17 mouse cellular contexts compared by ENCODE assay signal in the genomic region with DNA sequence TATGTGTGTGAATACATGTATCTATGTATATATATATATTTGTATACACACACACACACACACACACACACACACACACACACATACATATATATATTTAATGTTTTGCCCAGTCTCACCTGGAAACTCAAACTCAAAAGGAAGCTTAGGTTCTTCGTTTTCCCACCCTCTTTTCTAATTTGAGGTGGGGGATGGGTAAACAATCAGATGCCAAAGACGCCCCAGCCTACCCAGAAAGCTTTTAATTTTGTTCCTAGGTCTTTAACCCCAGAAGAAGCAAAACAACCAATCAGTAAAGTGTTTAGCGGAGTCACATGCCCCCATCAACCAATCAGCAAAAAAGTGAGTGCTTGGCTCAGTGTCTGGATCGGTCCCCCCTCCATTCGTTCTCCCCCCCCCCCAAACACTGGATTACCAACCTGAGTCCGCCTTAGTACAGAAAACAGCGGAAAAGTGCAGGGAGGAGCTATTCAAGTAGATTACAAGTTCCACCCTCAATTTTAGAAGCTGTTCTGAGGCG. TPM values are rescaled to one million over a fixed set of nuclear protein-coding genes. Genes with fewer than 3 reads are reported as not detected.
DNase-seq lines count a peak whose midpoint lies in the region; ATAC-seq and TF ChIP-seq lines count a peak whose summit lies in the region.
"Had no signal": no experiment of that assay in that cellular context is flagged by ENCODE, and none has a peak within 500 bp of the region (broad histone marks: within the 10 kb centered on the region; RNA-seq: fewer than 3 reads in every experiment).

No protein-coding gene starts in this region.

- TF ChIP-seq CTCF in kidney, adult 2 months (conservative IDR thresholded peaks at IDR 0.05; ENCODE audit: insufficient read depth, insufficient read length, low read depth, low read length) = no peak

- H3K9ac ChIP-seq in kidney, embryonic 16.5 days (replicated peaks; ENCODE audit: low read length) = 0 out of 2 replicates have a peak overlapping the region, but pooled peaks have one; percentile 2
- no peak overlapping the region for H3K9ac ChIP-seq in hindbrain, embryonic 16.5 days (ENCODE audit: low read depth, low read length)
- no peak overlapping the region for H3K9ac ChIP-seq in stomach, embryonic 14.5 days (replicated peaks; ENCODE audit: low read depth, low read length)
- H3K9ac ChIP-seq in forebrain, embryonic 13.5 days = no peak overlapping the region
- H3K9ac ChIP-seq: liver, embryonic 14.5 days had no signal

- no peaks in the 10 kb centered on the region for H3K9me3 ChIP-seq in kidney, embryonic 16.5 days (ENCODE audit: low read length)
- H3K9me3 ChIP-seq in hindbrain, embryonic 16.5 days (ENCODE audit: control insufficient read depth, low read length) = no peaks in the 10 kb centered on the region
- no peaks in the 10 kb centered on the region for H3K9me3 ChIP-seq in stomach, embryonic 14.5 days (ENCODE audit: control insufficient read depth, low read depth, low read length)
- no peaks in the 10 kb centered on the region for H3K9me3 ChIP-seq in forebrain, embryonic 13.5 days (replicated peaks)
- H3K9me3 ChIP-seq: forebrain, embryonic 10.5 days had no signal

- no peak for TF ChIP-seq POLR2A in kidney, adult 2 months (IDR thresholded peaks at IDR 0.05; ENCODE audit: low read depth, low read length)

- H3K4me3 ChIP-seq in kidney, embryonic 16.5 days (ENCODE audit: low read length) = no peak overlapping the region
- H3K4me3 ChIP-seq in kidney, adult 2 months (ENCODE audit: insufficient read depth, low read depth, low read length) = no peak overlapping the region
- peak overlapping the region; percentile 19 for H3K4me3 ChIP-seq in hindbrain, embryonic 16.5 days (ENCODE audit: low read length)
- H3K4me3 ChIP-seq in stomach, embryonic 14.5 days (ENCODE audit: low read depth, low read length) = no peak overlapping the region
- no peak overlapping the region for H3K4me3 ChIP-seq in forebrain, embryonic 13.5 days
- H3K4me3 ChIP-seq: forebrain, embryonic 10.5 days had no signal

- no peak overlapping the region for H3K27ac ChIP-seq in kidney, embryonic 16.5 days (ENCODE audit: low read length)
- H3K27ac ChIP-seq in kidney, adult 2 months (ENCODE audit: insufficient read depth, low read depth, low read length) = no peak overlapping the region
- no peak overlapping the region for H3K27ac ChIP-seq in hindbrain, embryonic 16.5 days (ENCODE audit: low read depth, low read length)
- H3K27ac ChIP-seq in stomach, embryonic 14.5 days (ENCODE audit: low read length) = no peak overlapping the region
- H3K27ac ChIP-seq in forebrain, embryonic 13.5 days = no peak overlapping the region
- H3K27ac ChIP-seq: forebrain, embryonic 10.5 days; liver, embryonic 14.5 days had no signal

- peak overlapping the region; percentile 38 for H3K4me2 ChIP-seq in kidney, embryonic 16.5 days (replicated peaks; ENCODE audit: low read depth, low read length)
- peak overlapping the region; percentile 38 for H3K4me2 ChIP-seq in hindbrain, embryonic 16.5 days (ENCODE audit: low read length)
- peak overlapping the region; percentile 13 for H3K4me2 ChIP-seq in stomach, embryonic 14.5 days (replicated peaks; ENCODE audit: low read depth, low read length)
- no peak overlapping the region for H3K4me2 ChIP-seq in forebrain, embryonic 13.5 days
- H3K4me2 ChIP-seq: heart, embryonic 11.5 days had no signal

- whole genome bisulfite sequencing in kidney, embryonic 16.5 days = 23% methylated on average over 8 of the region's 8 CpGs
- 53% methylated on average over 8 of the region's 8 CpGs for WGBS in kidney, adult 2 months
- 2% methylated on average over 8 of the region's 8 CpGs for WGBS in hindbrain, embryonic 16.5 days
- 10% methylated on average over 8 of the region's 8 CpGs for WGBS in stomach, embryonic 14.5 days
- under 1% methylated on average over 8 of the region's 8 CpGs for WGBS in forebrain, embryonic 13.5 days

- peaks cover 42% of the 10 kb centered on the region for H3K27me3 ChIP-seq in kidney, embryonic 16.5 days (ENCODE audit: insufficient read depth, low read length)
- no peaks in the 10 kb centered on the region for H3K27me3 ChIP-seq in kidney, adult 2 months (replicated peaks; ENCODE audit: control insufficient read depth, insufficient read depth, low read length)
- H3K27me3 ChIP-seq in hindbrain, embryonic 16.5 days (replicated peaks; ENCODE audit: control insufficient read depth, insufficient read depth, low read length) = peaks cover 65% of the 10 kb centered on the region
- peaks cover 5% of the 10 kb centered on the region; the same call in 1 of the 2 replicates for H3K27me3 ChIP-seq in stomach, embryonic 14.5 days (ENCODE audit: control insufficient read depth, insufficient read depth, low read length)
- H3K27me3 ChIP-seq in forebrain, embryonic 13.5 days = peaks cover 100% of the 10 kb centered on the region
- H3K27me3 ChIP-seq: Patski had no signal

- DNase-seq in kidney, adult 2 months = no peak
- peak; percentile 79 for DNase-seq in MEL-GATA-1-ER (ENCODE audit: extremely low read depth, low read depth)
- no peak for DNase-seq in spleen, adult 18-20 months
- DNase-seq: cerebellum, adult 18-20 months; heart, postnatal 36 days; kidney, adult 9 months; lung, postnatal 10 days; right cerebral cortex, postnatal 4 days had no signal

- H3K4me1 ChIP-seq in kidney, embryonic 16.5 days (ENCODE audit: insufficient read depth, low read length) = peaks cover 64% of the 10 kb centered on the region
- no peaks in the 10 kb centered on the region; the same call in 1 of the 2 replicates for H3K4me1 ChIP-seq in kidney, adult 2 months (ENCODE audit: control insufficient read depth, insufficient read depth, low read length)
- H3K4me1 ChIP-seq in hindbrain, embryonic 16.5 days (ENCODE audit: control insufficient read depth, insufficient read depth, low read depth, low read length) = no peaks in the 10 kb centered on the region
- H3K4me1 ChIP-seq in stomach, embryonic 14.5 days (ENCODE audit: control insufficient read depth, insufficient read depth, low read length) = peaks cover 6% of the 10 kb centered on the region; the same call in 1 of the 2 replicates
- H3K4me1 ChIP-seq in forebrain, embryonic 13.5 days = no peaks in the 10 kb centered on the region
- H3K4me1 ChIP-seq: forebrain, embryonic 10.5 days had no signal

- H3K36me3 ChIP-seq in kidney, embryonic 16.5 days (ENCODE audit: insufficient read depth, low read length) = no peaks in the 10 kb centered on the region
- no peaks in the 10 kb centered on the region for H3K36me3 ChIP-seq in kidney, adult 2 months (ENCODE audit: control insufficient read depth, insufficient read depth, low read length)
- no peaks in the 10 kb centered on the region for H3K36me3 ChIP-seq in hindbrain, embryonic 16.5 days (ENCODE audit: control insufficient read depth, insufficient read depth, low read length)
- H3K36me3 ChIP-seq in stomach, embryonic 14.5 days (ENCODE audit: control insufficient read depth, insufficient read depth, low read length) = no peaks in the 10 kb centered on the region
- H3K36me3 ChIP-seq in forebrain, embryonic 13.5 days (ENCODE audit: poor library complexity, severe bottlenecking) = no peaks in the 10 kb centered on the region
- H3K36me3 ChIP-seq: forebrain, embryonic 10.5 days had no signal

- ATAC-seq in kidney, embryonic 16.5 days (ENCODE audit: low FRiP score, low TSS enrichment) = no peak
- no peak for ATAC-seq in hindbrain, embryonic 16.5 days
- ATAC-seq in stomach, embryonic 14.5 days (ENCODE audit: insufficient number of reproducible peaks, insufficient read depth, low FRiP score, low read depth) = no peak
- no peak for ATAC-seq in forebrain, embryonic 13.5 days
- ATAC-seq: Patski had no signal

RNA-seq across cellular contexts. Expression of a gene that starts 2.2 kb away (rescaled TPM):
- 6.9 and 8.6 TPM in 2 replicates for polyA plus RNA-seq in kidney, embryonic 16.5 days (2015; fragmentation: Nextera tagmentation; extraction: Ambion mirVana)
- 2.5 and 2.7 TPM in 2 replicates for polyA plus RNA-seq in kidney, adult 2 months (2012; rRNA removed)
- 57.7 and 61.2 TPM in 2 replicates for polyA plus RNA-seq in hindbrain, embryonic 16.5 days (2015; fragmentation: Nextera tagmentation; extraction: Ambion mirVana)
- 23.4 and 26.5 TPM in 2 replicates for polyA plus RNA-seq in stomach, embryonic 14.5 days (2014; fragmentation: Nextera tagmentation; extraction: Ambion mirVana)
- not detected in 2 replicates for polyA plus RNA-seq in forebrain, embryonic 13.5 days (2015; fragmentation: Nextera tagmentation; extraction: Ambion mirVana)
- polyA plus RNA-seq: forebrain, embryonic 10.5 days had no signal

RNA-seq across cellular contexts. Expression of a gene that starts 22.9 kb away (rescaled TPM):
- polyA plus RNA-seq in kidney, embryonic 16.5 days (2015; fragmentation: Nextera tagmentation; extraction: Ambion mirVana) = 7.6 and 11.0 TPM in 2 replicates
- 24.7 and 25.4 TPM in 2 replicates for polyA plus RNA-seq in kidney, adult 2 months (2012; rRNA removed)
- 4.0 and 9.0 TPM in 2 replicates for polyA plus RNA-seq in hindbrain, embryonic 16.5 days (2015; fragmentation: Nextera tagmentation; extraction: Ambion mirVana)
- polyA plus RNA-seq in stomach, embryonic 14.5 days (2014; fragmentation: Nextera tagmentation; extraction: Ambion mirVana) = 4.8 and 5.5 TPM in 2 replicates
- polyA plus RNA-seq in forebrain, embryonic 13.5 days (2015; fragmentation: Nextera tagmentation; extraction: Ambion mirVana) = not detected in 2 replicates
- polyA plus RNA-seq: forebrain, embryonic 10.5 days had no signal

RNA-seq across cellular contexts. Expression of a gene that starts 30.6 kb away (rescaled TPM):
- 6.6 and 9.2 TPM in 2 replicates for polyA plus RNA-seq in kidney, embryonic 16.5 days (2015; fragmentation: Nextera tagmentation; extraction: Ambion mirVana)
- polyA plus RNA-seq in kidney, adult 2 months (2012; rRNA removed) = 3.4 and 4.0 TPM in 2 replicates
- polyA plus RNA-seq in hindbrain, embryonic 16.5 days (2015; fragmentation: Nextera tagmentation; extraction: Ambion mirVana) = 3.2 and 9.9 TPM in 2 replicates
- 1.0 and 1.1 TPM in 2 replicates for polyA plus RNA-seq in stomach, embryonic 14.5 days (2014; fragmentation: Nextera tagmentation; extraction: Ambion mirVana)
- not detected in 2 replicates for polyA plus RNA-seq in forebrain, embryonic 13.5 days (2015; fragmentation: Nextera tagmentation; extraction: Ambion mirVana)
- polyA plus RNA-seq: embryonic facial prominence, embryonic 14.5 days; forebrain, embryonic 10.5 days had no signal

RNA-seq across cellular contexts. Expression of a gene that starts 44.7 kb away (rescaled TPM):
- 7.4 and 9.2 TPM in 2 replicates for polyA plus RNA-seq in kidney, embryonic 16.5 days (2015; fragmentation: Nextera tagmentation; extraction: Ambion mirVana)
- 5.5 and 7.3 TPM in 2 replicates for polyA plus RNA-seq in kidney, adult 2 months (2012; rRNA removed)
- polyA plus RNA-seq in hindbrain, embryonic 16.5 days (2015; fragmentation: Nextera tagmentation; extraction: Ambion mirVana) = 0.16 and 0.31 TPM in 2 replicates
- not detected in 2 replicates for polyA plus RNA-seq in stomach, embryonic 14.5 days (2014; fragmentation: Nextera tagmentation; extraction: Ambion mirVana)
- not detected in 2 replicates for polyA plus RNA-seq in forebrain, embryonic 13.5 days (2015; fragmentation: Nextera tagmentation; extraction: Ambion mirVana)
- polyA plus RNA-seq: embryonic facial prominence, embryonic 14.5 days; forebrain, embryonic 10.5 days; heart, embryonic 11.5 days had no signal

RNA-seq across cellular contexts. Expression of a gene that starts 53.7 kb away (rescaled TPM):
- polyA plus RNA-seq in kidney, embryonic 16.5 days (2015; fragmentation: Nextera tagmentation; extraction: Ambion mirVana) = 4.3 and 5.9 TPM in 2 replicates
- polyA plus RNA-seq in kidney, adult 2 months (2012; rRNA removed) = 4.0 and 4.1 TPM in 2 replicates
- polyA plus RNA-seq in hindbrain, embryonic 16.5 days (2015; fragmentation: Nextera tagmentation; extraction: Ambion mirVana) = 19.1 and 20.4 TPM in 2 replicates
- 20.3 and 20.9 TPM in 2 replicates for polyA plus RNA-seq in stomach, embryonic 14.5 days (2014; fragmentation: Nextera tagmentation; extraction: Ambion mirVana)
- not detected in 2 replicates for polyA plus RNA-seq in forebrain, embryonic 13.5 days (2015; fragmentation: Nextera tagmentation; extraction: Ambion mirVana)
- polyA plus RNA-seq: forebrain, embryonic 10.5 days had no signal
